ENCODE assay signal across 8 mouse cellular contexts in the genomic region with DNA sequence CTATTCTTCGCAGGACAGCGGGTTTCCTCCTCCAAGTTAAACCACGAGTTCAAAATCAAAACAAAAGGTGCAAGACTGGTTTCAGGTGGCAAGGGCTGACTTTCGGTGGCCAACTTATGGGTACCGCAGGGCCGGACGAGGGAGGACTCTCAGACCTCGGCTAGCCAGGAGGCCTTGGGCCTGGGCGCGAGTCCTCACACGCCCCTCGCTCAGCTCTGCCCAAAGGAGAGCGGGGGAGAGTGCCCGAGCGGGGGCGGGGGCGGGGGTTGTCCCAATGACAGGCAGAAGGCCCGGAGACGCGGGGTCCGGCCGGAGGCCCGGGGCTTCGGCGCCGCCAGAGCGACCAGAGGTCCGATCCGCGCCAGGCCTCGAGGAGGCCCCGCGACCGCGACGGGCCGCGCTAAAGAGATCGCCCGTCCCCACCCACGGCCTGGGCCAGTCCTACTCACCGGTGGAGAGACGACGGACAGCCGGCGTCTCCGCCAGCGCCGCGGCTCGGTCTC. TPM values are rescaled to one million over a fixed set of nuclear protein-coding genes. Genes with fewer than 3 reads are reported as not detected.
DNase-seq lines count a peak whose midpoint lies in the region; ATAC-seq and TF ChIP-seq lines count a peak whose summit lies in the region.

No protein-coding gene starts in this region.

- peak overlapping the region; percentile 94 for H3K27ac ChIP-seq in heart, embryonic 10.5 days
- no peak overlapping the region; the same call in 1 of the 2 replicates for H3K27ac ChIP-seq in cortical plate, adult 2 months (ENCODE audit: insufficient read depth, low read length)
- H3K27ac ChIP-seq in hindbrain, embryonic 11.5 days (ENCODE audit: low read depth, low read length), result peak overlapping the region; percentile 73
- H3K27ac ChIP-seq in lung, embryonic 16.5 days (ENCODE audit: low read length), result peak overlapping the region; percentile 68

- ATAC-seq in hindbrain, embryonic 11.5 days (ENCODE audit: low FRiP score), result peak; percentile 89
- peak; percentile 91 for ATAC-seq in lung, embryonic 16.5 days (ENCODE audit: low read depth)

- peak overlapping the region; percentile 93 for H3K4me3 ChIP-seq in heart, embryonic 10.5 days
- H3K4me3 ChIP-seq in cortical plate, adult 2 months (ENCODE audit: insufficient read depth, low read length), result peak overlapping the region; percentile 62
- H3K4me3 ChIP-seq in hindbrain, embryonic 11.5 days (ENCODE audit: low read depth, low read length), result peak overlapping the region; percentile 65
- peak overlapping the region; percentile 74 for H3K4me3 ChIP-seq in lung, embryonic 16.5 days (ENCODE audit: low read length)

- H3K4me2 ChIP-seq in hindbrain, embryonic 11.5 days (replicated peaks; ENCODE audit: low read depth, low read length), result peak overlapping the region; percentile 49
- peak overlapping the region; percentile 86 for H3K4me2 ChIP-seq in lung, embryonic 16.5 days (ENCODE audit: low read depth, low read length)

- 0 out of 2 replicates have a peak, but pooled peaks cover 5% of the 10 kb centered on the region for H3K27me3 ChIP-seq in heart, embryonic 10.5 days (ENCODE audit: insufficient read depth, poor library complexity, severe bottlenecking)
- H3K27me3 ChIP-seq in hindbrain, embryonic 11.5 days (ENCODE audit: control insufficient read depth, insufficient read depth, low read length), result no peaks in the 10 kb centered on the region
- no peaks in the 10 kb centered on the region for H3K27me3 ChIP-seq in lung, embryonic 16.5 days (ENCODE audit: control insufficient read depth, insufficient read depth, low read depth, low read length)

- H3K36me3 ChIP-seq in heart, embryonic 10.5 days, result no peaks in the 10 kb centered on the region
- no peaks in the 10 kb centered on the region for H3K36me3 ChIP-seq in hindbrain, embryonic 11.5 days (ENCODE audit: control insufficient read depth, insufficient read depth, low read length)
- no peaks in the 10 kb centered on the region for H3K36me3 ChIP-seq in lung, embryonic 16.5 days (ENCODE audit: control insufficient read depth, insufficient read depth, low read length)

- H3K9ac ChIP-seq in hindbrain, embryonic 11.5 days (ENCODE audit: low read depth, low read length), result peak overlapping the region; percentile 76
- peak overlapping the region; percentile 96 for H3K9ac ChIP-seq in lung, embryonic 16.5 days (ENCODE audit: low read length)

- no peak for TF ChIP-seq POLR2A in cortical plate, adult 2 months (IDR thresholded peaks at IDR 0.05; ENCODE audit: extremely low read depth, insufficient read depth, low read length)

- DNase-seq in heart, embryonic 10.5 days (ENCODE audit: low spot score), result peak; percentile 83
- DNase-seq in heart, postnatal 25 days (ENCODE audit: low spot score), result no peak
- DNase-seq in A20 (ENCODE audit: low read depth, low spot score), result peak; percentile 67
- DNase-seq in hindbrain, embryonic 11.5 days (ENCODE audit: low spot score), result peak; percentile 73
- DNase-seq in ovary, postnatal 14 days (ENCODE audit: low spot score), result peak; percentile 44
- DNase-seq in layer of hippocampus, adult 9-10 months (ENCODE audit: low spot score), result no peak

- intact Hi-C loops in heart, postnatal 25 days (cut with DNase I), result loop anchor here (5.0 kb wide), 1 partner anchor 51 kb away; no protein-coding TSS in a partner anchor

- H3K9me3 ChIP-seq in heart, embryonic 10.5 days, result no peaks in the 10 kb centered on the region
- H3K9me3 ChIP-seq in hindbrain, embryonic 11.5 days (ENCODE audit: control insufficient read depth, low read length), result no peaks in the 10 kb centered on the region
- no peaks in the 10 kb centered on the region for H3K9me3 ChIP-seq in lung, embryonic 16.5 days (ENCODE audit: control insufficient read depth, low read length)

- no peak for TF ChIP-seq CTCF in cortical plate, adult 2 months (IDR thresholded peaks at IDR 0.05; ENCODE audit: extremely low read depth, insufficient read depth, low read length)

- WGBS in heart, embryonic 10.5 days, result under 1% methylated on average over 50 of the region's 51 CpGs
- under 1% methylated on average over 43 of the region's 51 CpGs for WGBS in hindbrain, embryonic 11.5 days
- WGBS in lung, embryonic 16.5 days, result under 1% methylated on average over 28 of the region's 51 CpGs

- peaks cover 17% of the 10 kb centered on the region; the same call in 1 of the 2 replicates for H3K4me1 ChIP-seq in heart, embryonic 10.5 days
- H3K4me1 ChIP-seq in cortical plate, adult 2 months (ENCODE audit: control insufficient read depth, insufficient read depth, low read length), result peaks cover 4% of the 10 kb centered on the region
- no peaks in the 10 kb centered on the region; the same call in 1 of the 2 replicates for H3K4me1 ChIP-seq in hindbrain, embryonic 11.5 days (replicated peaks; ENCODE audit: control insufficient read depth, insufficient read depth, low read length)
- peaks cover 19% of the 10 kb centered on the region for H3K4me1 ChIP-seq in lung, embryonic 16.5 days (replicated peaks; ENCODE audit: control insufficient read depth, insufficient read depth, low read length)

RNA-seq across cellular contexts. Expression of a gene that starts 0.4 kb away (rescaled TPM):
- polyA plus RNA-seq in heart, embryonic 10.5 days (2016; fragmentation: Nextera tagmentation; extraction: Ambion mirVana), result 10.9 and 11.9 TPM in 2 replicates
- total RNA-seq in heart, postnatal 25 days (2021), result 10 to 100 TPM; 26.2 to 33.0 TPM
- polyA plus RNA-seq in cortical plate, adult 2 months (2012; rRNA removed), result 48.4 and 48.7 TPM in 2 replicates
- polyA plus RNA-seq in hindbrain, embryonic 11.5 days (2014; fragmentation: Nextera tagmentation; extraction: Ambion mirVana), result 20.2 and 23.4 TPM in 2 replicates
- polyA plus RNA-seq in lung, embryonic 16.5 days (2015; fragmentation: Nextera tagmentation; extraction: Ambion mirVana), result 11.1 and 14.2 TPM in 2 replicates

RNA-seq across cellular contexts. Expression of a gene that starts 15.0 kb away (rescaled TPM):
- polyA plus RNA-seq in heart, embryonic 10.5 days (2016; fragmentation: Nextera tagmentation; extraction: Ambion mirVana), result 41.4 and 41.6 TPM in 2 replicates
- 10 to 100 TPM; 21.7 to 23.0 TPM for total RNA-seq in heart, postnatal 25 days (2021)
- polyA plus RNA-seq in cortical plate, adult 2 months (2012; rRNA removed), result 115 and 121 TPM in 2 replicates
- 58.8 and 62.7 TPM in 2 replicates for polyA plus RNA-seq in hindbrain, embryonic 11.5 days (2014; fragmentation: Nextera tagmentation; extraction: Ambion mirVana)
- 41.1 and 43.2 TPM in 2 replicates for polyA plus RNA-seq in lung, embryonic 16.5 days (2015; fragmentation: Nextera tagmentation; extraction: Ambion mirVana)

Comparison
In these comparisons a context has a peak if more than half of its experiments do, and no peak if none do; other contexts are left out.
1. DNase-seq: peak in heart, embryonic 10.5 days (single experiment), A20 (single experiment), hindbrain, embryonic 11.5 days (single experiment) and ovary, postnatal 14 days (single experiment); none in heart, postnatal 25 days (single experiment) and layer of hippocampus, adult 9-10 months (single experiment).
2. Peak in every context shown above with its lines, with median percentiles within 50 percentile points of each other: H3K4me3 ChIP-seq.